Mouse (Mus musculus): Measurements from ENCODE around the gene Ogfr.

Ogfr gene

GRCm38 (mm10) chr2:180597490-180597889 is 8.4 kb downstream of the Ogfr start, which contains the start of gene Col9a3:
Col9a3 (plus strand) TSS chr2:180597790.
- in situ Hi-C loops (cut with MboI; ENCODE audit: unreplicated experiment in 2 of 2), result loop anchor here in 1 of 2 experiments (25.0 kb wide), 2 partner anchors 560 to 685 kb away; partner anchors contain the start of genes Psma7 and Ss18l1

- in situ Hi-C loops (cut with MboI; ENCODE audit: unreplicated experiment in 2 of 2), result loop anchor here in 1 of 2 experiments (25.0 kb wide), 2 partner anchors 561 to 686 kb away; partner anchors contain the start of genes Psma7 and Ss18l1
Measured at GRCm38 (mm10) chr2:180598157-180598705, 9.2 kb downstream of the Ogfr start.

- in situ Hi-C loops (cut with MboI; ENCODE audit: unreplicated experiment in 2 of 2), result no loop called here
Measured at GRCm38 (mm10) chr2:180600569-180601021, 11.6 kb downstream of the Ogfr start.

- in situ Hi-C loops (cut with MboI; ENCODE audit: unreplicated experiment in 2 of 2), result no loop called here
Measured at GRCm38 (mm10) chr2:180604781-180605180, 15.7 kb downstream of the Ogfr start.

GRCm38 (mm10) chr2:180610283-180610682 is 21.2 kb downstream of the Ogfr start:
- in situ Hi-C loops (cut with MboI; ENCODE audit: unreplicated experiment in 2 of 2), result no loop called here

GRCm38 (mm10) chr2:180611882-180612281 is 22.8 kb downstream of the Ogfr start:
- in situ Hi-C loops (cut with MboI; ENCODE audit: unreplicated experiment in 2 of 2), result no loop called here

- in situ Hi-C loops (cut with MboI; ENCODE audit: unreplicated experiment in 2 of 2), result no loop called here
Measured at GRCm38 (mm10) chr2:180641576-180642554, 52.8 kb downstream of the Ogfr start.

- in situ Hi-C loops (cut with MboI; ENCODE audit: unreplicated experiment in 2 of 2), result no loop called here
Measured at GRCm38 (mm10) chr2:180642555-180643260, 53.7 kb downstream of the Ogfr start, which contains the start of gene Tcfl5. Tcfl5 (minus strand) TSS chr2:180642708.

- in situ Hi-C loops (cut with MboI; ENCODE audit: unreplicated experiment in 2 of 2), result no loop called here
Measured at GRCm38 (mm10) chr2:180643626-180644025, 54.6 kb downstream of the Ogfr start.
